Mouse (Mus musculus): Measurements from ENCODE around the gene A430078G23Rik. TPM values are rescaled to one million over a fixed set of nuclear protein-coding genes. Genes with fewer than 3 reads are reported as not detected.
A peak's percentile ranks its signal among the peaks of the same experiment; 100 is the strongest.
"Not testable (repeated sequence)": the region's sequence is repeated elsewhere in the genome, so short reads cannot be mapped to it uniquely, and the experiment has no call there.

Gene A430078G23Rik
- total RNA-seq (2021) = under 1 TPM; 0.40 to 0.79 TPM
- long read RNA-seq, experiment 1 = 0 reads
- long read RNA-seq, experiment 2 = 0 reads

DNA sequence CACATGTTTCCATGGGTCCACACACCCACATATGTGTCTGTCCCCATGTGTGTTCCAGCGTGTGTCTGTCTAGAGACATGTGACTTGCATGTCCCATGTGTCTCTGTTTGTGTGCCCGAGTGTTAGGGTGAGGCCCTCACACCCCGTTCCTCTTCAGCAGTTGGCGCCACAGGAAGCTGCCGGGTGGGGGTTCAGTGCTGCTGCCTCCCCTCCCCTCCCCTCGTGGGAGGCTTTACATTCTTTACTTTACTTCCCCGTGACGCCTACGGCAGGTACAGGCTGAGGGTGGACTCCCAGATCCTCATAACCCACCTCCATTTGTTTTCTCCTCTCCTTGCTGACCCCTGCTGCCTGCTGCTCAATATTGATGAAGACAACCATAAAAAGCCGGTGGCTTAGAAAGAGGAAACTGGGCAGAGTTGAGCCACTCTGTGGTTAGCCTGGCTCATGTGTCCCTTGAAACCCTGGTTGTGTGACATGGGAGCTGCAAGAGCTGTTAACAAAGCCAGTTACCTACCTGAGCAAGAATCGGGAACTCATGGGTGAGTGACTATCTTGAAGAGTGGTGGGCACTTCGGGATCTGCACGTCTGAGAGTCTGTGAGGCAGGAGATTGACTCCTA is at the start of gene A430078G23Rik:
A430078G23Rik (plus strand) TSS at position 227 of the 622 bp plus-strand sequence.
- no peak for DNase-seq

DNA sequence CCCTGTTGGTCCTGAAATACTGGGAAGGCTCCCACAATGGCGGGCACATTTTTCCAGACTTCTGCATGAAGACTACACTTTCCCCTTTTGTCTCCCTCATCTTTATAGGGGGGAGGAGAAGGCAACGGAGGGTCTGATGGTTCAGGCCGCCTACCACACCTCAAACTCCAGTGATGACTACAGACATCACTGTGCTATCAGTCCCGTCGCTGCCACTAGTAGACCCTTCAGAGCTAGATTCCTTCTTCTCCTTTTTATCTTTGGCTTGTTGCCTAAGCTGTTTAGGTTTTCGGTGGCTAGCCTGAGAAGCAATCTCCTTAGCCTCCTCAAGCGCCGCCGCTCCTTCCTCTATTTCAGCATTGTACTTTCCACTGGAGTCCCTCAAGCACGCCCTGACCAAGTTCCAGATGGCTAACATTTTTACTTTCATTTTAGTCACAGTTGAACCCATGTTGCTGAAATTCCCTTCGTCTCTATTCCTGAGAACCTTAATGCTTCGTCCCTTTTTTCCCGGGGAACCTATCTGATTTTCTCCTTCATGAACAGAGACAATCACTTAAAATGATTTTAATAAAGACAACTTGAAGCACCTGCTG is 44.9 kb upstream of the A430078G23Rik start:
- not testable (repeated sequence) for DNase-seq

DNA sequence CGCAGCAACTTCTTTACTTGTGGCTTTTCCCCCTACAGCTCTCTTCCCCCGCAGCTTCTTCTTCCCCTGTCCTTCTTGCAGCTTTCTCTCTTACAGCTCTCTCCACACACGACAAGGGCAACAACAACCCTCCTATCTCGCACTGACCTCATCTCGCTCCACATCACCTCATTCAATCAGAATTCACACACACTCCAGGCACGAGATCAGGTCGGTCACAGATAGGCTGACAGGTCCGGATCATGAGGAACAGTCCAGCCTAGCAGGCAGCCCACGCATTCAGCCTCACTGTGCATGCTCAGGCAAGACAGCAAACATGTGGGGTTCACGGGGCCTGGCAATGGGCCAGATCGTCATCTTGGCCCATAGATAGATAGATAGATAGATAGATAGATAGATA is 43.6 kb upstream of the A430078G23Rik start:
- DNase-seq = no peak

DNA sequence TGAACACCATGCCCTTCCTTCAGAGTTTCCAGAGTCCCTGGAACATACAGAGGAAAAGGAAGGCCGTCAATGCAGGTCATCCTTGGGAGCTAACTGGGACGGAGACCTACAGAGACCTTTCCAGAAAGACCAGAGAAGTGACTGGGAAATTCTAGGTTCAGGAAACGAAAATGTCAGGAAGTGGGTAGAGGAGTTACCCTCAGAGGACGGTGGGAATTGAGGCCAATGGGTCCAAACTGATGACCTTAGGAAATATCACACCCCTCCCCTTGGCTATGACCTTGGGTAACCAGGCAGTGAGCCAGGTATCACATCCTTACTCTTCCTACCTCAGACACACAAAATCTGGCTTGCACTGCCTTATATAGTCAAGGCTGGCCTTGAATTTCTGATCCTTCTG is 41.7 kb upstream of the A430078G23Rik start:
- DNase-seq = peak; percentile 43 to 46

DNA sequence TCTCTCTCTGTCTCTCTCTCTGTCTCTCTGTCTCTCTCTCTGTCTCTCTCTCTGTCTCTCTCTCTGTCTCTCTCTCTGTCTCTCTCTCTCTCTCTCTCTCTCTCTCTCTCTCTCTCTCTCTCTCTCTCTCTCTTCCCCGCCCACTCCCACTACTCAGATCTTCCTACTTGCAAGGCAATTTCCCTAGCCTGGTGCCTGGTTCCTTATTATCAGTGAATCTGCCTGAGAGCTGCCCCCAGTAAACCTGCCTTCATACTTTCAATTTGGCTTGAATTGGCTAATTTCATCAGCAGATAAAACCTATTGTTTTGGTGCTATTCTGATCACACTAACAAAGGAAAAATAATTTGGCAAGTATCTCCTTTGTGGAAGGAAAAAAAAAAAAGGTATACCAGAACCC is 39.8 kb upstream of the A430078G23Rik start:
- not testable (repeated sequence) for DNase-seq

DNA sequence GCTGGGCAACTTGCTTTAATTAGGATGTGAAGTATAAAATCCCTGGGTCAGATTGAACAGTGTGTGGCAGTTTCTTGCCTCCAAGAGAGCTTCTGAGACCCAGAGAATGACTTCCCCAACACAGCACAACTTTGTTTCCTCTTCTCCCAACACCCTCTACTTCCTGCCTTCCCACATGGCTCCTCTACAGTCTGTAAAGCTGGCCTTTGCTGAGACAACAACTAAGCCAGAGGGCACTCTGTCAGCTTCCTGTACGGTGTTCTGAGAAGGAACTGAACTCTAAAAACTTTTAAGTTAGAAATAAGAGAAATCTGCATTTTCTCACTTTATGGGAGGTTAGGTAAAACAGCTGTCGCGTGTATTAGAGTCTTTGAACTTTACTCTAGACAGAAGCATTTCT is 39.4 kb upstream of the A430078G23Rik start:
- DNase-seq = peak in 1 of 2 experiments; percentile 21

DNA sequence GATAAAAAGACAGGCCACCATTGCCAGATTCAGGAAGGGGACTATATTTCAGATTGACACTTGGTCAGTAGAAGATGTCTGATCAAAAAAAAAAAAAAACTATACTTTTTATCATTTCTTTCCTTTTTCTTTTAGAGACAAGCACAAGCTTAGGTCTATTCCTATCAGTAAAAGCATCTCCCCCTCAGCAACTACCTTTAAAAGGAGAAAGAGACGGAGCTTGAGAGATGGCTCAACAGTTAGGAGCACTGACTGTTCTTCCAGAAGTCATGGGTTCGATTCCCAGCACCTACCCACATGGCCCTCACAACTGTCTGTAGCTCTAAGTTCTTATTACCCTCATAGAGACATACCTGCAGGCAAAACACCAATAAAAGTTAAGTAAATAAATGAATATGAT is 38.9 kb upstream of the A430078G23Rik start:
- no peak for DNase-seq

DNA sequence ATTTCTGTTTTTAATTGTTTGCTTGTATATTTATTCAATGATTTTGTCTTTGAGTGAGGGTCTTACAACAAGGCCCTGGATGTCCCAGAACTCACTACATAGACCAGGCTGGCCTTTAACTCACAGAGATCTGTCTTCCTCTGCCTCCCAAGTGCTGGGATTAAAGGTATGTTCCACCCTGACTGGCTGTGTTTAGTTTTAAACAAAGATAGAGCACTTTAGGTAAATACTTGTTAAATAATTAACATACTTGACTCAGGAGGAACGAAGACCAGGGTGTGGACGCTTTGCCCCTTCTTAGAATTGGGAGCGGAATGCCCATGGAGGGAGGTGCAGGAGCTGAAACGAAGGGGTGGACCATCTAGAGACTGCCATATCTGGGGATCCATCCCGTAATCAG is 36.6 kb upstream of the A430078G23Rik start:
- DNase-seq = no peak

DNA sequence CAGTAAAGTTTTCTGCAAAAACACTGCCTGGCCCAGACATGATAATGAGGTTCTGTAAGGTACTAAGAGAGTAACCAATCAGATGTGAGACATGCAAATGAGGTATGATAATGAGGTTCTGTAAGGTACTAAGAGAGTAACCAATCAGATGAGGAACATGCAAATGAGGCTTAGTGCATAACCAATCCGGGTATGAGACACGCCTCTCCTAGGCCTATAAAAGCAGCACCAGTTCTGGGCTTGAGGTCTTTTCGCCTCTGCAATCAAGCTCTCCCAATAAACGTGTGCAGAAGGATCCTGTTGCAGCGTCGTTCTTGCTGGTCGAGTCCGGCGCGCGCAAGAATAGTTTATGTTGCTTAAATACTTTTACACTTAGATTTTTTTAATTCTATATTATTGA is 33.9 kb upstream of the A430078G23Rik start:
- DNase-seq = not testable (repeated sequence)

DNA sequence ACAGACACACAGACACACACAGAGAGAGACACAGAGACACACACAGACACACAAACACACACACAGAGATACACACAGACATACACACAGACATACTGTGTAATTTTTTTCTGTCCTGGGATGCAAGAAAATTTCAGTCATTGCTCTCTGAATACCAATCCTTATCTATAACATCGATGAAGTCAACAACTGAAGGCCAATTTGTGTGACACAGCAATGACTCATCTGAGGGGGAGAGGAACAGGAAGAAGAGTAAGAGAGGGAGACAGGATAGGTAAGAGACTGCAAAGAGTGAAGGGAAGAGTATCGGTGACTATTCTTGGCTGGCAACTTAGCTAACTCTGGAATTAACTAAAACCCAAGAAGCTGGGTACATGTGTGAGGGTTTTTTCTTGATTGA is 29.0 kb upstream of the A430078G23Rik start:
- DNase-seq = peak; percentile 21 to 23

DNA sequence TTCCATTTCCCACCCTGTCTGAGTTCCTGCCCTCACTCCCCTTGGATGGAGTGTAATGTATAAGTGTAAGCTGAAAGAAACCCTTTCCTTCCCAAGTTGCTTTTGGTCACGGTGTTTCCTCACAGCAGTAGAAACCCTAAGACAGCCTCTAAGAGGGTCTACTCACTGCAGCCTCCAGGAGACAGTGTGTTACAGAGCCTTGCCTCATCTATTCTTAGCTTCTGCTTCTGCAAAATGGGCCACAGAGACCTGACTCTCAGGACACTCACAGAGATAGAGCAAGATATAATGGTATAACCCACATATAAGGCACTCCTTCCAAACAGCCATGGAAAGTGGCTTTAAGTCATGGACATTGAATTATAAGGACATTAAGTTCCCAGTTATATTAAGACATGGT is 26.2 kb upstream of the A430078G23Rik start:
- DNase-seq = no peak

DNA sequence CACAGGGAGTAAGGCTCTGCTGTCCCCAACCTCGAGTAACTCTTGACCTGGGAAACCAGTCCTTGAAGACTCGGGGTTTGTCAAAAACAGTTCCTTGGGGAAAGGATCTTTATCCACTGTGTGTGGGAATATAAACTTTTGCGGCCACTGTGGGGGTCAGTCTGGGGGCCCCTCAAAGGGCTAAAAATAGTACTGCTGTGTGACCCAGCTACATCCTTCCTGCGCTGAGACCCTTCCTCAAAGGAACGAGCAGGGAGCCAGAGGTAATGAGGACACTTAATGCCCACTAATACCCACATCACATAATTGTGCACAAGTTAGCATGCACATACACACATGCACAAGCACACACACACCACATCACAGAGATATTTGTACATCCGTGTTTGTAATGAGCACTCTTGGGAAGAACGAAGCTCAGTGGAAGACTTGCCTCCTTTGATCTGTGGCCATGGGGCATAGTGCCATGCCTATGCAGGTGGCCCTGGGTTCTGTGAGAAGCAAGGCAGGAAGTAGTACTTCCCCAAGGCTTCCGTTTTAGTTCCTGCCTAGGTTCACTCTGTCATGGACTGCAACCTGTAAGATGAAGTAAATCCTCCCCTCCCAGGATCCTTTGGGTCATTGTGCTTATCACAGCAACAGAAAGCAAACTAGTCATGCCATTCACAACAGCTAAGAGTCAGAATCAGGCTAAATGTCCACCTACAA is 25.5 kb upstream of the A430078G23Rik start:
- DNase-seq = peak; percentile 57 to 66

DNA sequence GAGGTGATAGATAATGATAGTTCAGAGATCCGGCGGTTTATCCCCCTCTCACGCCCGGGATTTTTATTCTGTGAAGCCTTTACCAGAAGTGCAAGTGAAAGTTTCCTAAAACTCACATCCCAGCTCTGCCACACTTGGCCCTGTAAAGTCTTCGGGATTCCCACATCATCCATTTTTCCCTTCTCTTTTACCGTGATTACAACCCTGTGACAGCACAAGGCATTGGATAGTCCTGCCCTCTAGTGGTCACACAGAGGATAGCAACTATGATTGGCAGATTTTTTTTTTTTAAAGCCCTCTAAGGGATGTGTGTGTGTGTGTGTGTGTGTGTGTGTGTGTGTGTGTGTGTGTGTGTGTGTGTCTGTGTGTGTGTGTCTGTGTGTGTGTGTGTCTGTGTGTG is 22.6 kb upstream of the A430078G23Rik start:
- DNase-seq = peak; percentile 23 to 50

DNA sequence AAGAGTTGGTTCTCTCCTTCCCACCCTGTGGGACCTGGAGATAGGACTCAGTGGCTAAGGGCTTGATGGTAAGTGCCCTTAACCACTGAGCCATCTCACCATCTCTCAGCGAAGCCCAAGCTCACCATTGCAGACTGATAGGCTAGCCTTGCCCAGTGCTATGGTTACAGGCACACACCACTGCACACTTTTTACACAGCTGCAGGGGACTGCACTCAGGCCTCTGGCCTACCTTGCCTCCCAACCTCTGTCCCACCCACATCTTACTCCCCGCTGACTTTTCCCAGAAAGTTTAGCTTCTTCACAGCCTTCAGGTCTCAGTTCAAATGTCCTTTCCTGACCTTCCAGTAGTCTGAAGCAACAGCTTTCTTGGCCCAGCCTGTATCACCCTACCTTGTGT is 21.5 kb upstream of the A430078G23Rik start:
- DNase-seq = no peak

DNA sequence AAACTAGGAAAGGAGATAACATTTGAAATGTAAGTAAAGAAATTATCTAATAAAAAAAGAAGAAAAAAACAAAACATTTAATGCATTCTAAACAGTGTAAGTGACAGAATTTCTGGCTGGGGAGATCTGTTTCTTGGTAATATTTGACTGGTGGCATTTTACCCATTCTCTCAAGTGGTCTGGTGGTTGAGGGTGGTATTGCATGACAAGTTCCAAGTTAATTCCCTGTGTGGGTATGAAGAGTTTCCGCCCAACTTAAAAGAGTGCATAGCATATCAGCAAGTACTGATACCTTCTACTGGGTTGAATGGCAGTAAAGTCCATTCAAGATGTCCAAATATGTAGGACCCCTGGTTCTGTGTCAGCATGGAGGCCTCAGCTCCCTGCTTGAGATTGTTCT is 17.3 kb upstream of the A430078G23Rik start:
- no peak for DNase-seq

DNA sequence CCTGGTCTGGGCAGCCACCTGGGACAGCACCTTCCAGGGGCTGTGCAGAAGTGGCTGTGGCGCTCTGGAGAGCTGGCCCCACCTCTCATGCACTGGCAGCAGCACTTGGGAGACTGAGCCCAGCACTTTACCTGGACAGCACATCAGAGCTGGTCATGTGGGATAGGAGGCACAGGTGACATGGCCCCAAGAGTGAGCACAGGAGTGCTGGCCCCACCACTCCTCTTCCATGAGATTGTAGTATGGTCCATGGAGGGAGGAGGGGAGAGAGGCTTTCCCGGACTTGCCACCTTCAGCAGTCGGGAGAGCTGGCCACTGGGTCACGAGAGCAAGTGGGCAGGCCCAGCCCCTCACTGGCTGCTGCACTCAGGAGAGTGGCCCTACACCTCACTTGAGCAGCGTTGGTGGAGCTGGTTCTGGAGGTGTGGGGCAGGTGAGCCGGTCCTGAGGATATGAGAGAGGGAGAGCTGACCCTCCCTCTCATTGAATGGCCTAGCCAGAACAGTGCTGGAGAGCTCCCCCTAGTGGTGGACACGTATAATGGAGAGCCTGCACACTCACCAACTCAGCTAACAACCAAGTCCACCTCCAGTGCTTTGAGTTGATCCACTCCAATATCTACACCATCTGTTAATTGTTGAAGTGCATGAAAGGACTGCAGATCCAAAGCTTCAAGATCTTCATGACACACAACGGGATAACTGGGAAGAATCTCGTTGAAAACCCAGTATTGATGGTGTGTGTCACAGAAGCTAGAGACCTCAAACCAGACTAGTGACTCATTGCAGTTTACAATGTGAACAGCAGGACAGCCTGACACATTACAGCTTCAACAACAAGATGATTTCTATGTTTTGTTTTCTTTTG is 16.3 kb upstream of the A430078G23Rik start:
- DNase-seq = peak; percentile 65 to 75

DNA sequence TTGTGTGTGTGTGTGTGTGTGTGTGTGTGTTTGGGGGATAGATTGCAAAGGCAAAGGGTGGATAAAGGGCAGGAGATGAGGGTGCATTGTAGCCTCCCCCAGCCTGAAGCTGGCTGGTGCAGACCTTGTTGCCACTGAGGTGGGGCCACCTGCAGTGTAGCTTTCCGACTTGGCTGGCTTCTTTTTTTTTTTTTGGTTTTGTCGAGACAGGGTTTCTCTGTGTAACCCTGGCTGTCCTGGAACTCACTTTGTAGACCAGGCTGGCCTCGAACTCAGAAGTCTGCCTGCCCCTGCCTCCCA is 15.7 kb upstream of the A430078G23Rik start:
- DNase-seq = not testable (repeated sequence)

DNA sequence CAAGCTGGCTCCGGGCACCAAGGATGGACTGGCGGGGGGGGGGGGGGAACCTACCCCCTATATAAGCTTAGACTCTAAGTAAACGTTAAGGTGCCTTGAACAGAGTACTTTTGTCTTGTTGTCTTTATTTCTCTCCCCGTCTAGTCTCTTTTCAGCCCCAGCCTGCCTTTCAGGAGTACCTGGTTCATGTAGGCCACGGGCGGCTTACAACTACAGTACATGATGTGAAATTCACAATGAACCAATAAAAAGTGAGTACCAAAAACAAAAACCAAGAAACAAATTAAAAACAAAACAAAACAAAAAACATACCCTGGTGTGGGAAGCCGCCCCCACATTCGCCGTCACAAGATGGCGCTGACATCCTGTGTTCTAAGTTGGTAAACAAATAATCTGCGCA is 15.2 kb upstream of the A430078G23Rik start:
- no peak for DNase-seq

DNA sequence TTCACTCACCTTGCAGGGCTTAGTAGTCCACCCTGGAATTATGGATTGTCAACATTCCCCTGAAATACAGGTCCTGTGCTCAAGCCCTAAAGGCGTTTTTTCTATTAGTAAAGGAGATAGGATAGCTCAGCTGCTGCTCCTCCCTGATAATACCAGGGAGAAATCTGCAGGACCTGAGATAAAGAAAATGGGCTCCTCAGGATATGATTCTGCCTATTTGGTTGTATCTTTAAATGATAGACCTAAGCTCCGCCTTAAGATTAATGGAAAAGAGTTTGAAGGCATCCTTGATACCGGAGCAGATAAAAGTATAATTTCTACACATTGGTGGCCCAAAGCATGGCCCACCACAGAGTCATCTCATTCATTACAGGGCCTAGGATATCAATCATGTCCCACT is 12.5 kb upstream of the A430078G23Rik start:
- DNase-seq = not testable (repeated sequence)

DNA sequence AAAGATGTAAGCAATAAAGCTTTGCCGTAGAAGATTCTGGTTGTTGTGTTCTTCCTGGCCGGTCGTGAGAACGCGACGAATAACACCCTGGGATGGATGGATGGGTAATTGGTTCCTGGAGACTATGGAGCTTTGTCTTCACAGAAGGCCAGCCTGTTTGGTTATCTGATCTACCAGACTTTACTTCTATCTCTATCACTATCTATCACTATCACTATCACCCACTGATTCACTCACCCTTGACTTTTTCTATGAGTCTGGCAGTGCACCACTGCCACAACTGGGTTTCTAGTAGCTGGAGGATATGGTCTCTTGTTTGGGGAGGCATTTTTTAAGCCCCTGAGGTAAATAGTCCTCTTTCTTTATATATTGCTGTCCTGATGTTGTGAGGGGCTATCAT is 7.9 kb upstream of the A430078G23Rik start:
- no peak for DNase-seq

DNA sequence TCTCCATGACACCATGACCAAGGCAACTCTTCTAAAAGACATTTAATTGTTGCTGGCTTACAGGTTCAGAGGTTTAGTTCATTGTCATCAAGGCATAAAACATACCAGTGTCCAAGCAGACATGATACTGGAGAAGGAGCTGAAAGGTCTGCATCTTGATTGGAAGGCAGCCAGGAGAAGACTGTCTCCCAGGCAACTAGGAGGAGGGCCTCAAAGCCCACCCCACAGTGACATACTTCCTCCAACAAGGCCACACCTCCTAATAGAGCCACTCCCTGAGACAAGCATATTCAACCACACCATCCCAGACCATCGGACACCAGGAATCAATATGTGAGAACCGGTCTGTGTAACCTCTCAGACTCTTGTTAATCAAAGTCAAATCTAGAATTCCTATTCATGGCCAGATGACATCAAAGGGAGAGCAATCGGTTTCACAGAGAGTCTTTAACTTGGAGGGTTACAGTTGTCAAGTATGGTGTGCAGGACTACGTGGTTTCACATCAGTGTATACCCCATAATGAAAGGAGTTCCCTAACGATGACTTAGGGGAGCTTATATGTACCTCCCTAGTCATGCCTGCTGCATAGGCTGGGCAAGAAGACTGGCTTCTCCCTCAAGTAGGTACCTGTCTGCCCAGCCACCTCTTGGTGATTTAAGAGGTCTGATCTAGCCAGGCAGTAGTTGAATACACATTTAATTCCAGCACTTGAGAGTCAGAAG is 6.4 kb upstream of the A430078G23Rik start:
- no peak for DNase-seq
